Mouse (Mus musculus) myocyte (in vitro differentiated cells): Measurements from ENCODE around the gene Hspb8. TPM values are rescaled to one million over a fixed set of nuclear protein-coding genes. Genes with fewer than 3 reads are reported as not detected.

ENCODE experiments used
- H3K27me3 ChIP-seq: one replicate; pipeline ENCODE4 v1.6.1; 2011; ENCODE audit not compliant: control insufficient read depth, insufficient read depth, insufficient read length
- H3K36me3 ChIP-seq: one replicate; pipeline ENCODE4 v1.6.1; 2011; ENCODE audit not compliant: control insufficient read depth, insufficient read depth
- H3K4me2 ChIP-seq: one replicate; pipeline ENCODE4 v1.6.1; 2011; ENCODE audit warnings: low read depth, control low read depth
- H3K4me3 ChIP-seq: one replicate; pipeline ENCODE4 v1.5.1; 2011; ENCODE audit warnings: mild to moderate bottlenecking, control low read depth, moderate library complexity
- H3K79me2 ChIP-seq: one replicate; pipeline ENCODE4 v1.6.1; 2011; ENCODE audit not compliant: control insufficient read depth, insufficient read depth
- H3ac ChIP-seq: one replicate; pipeline ENCODE4 v1.6.1; 2011; ENCODE audit not compliant: control insufficient read depth, insufficient read length
- CEBPB ChIP-seq: IDR thresholded peaks from 2 replicates; pipeline ENCODE4 v1.6.1; 2011; ENCODE audit warnings: mild to moderate bottlenecking, moderate library complexity; ENCODE audit not compliant: poor library complexity, insufficient read depth, severe bottlenecking
- E2F4 ChIP-seq: IDR thresholded peaks from one replicate; pipeline ENCODE4 v1.6.1; 2011; ENCODE audit warnings: mild to moderate bottlenecking, control low read depth, moderate library complexity; ENCODE audit not compliant: insufficient read depth
- MAX ChIP-seq: IDR thresholded peaks from one replicate; pipeline ENCODE4 v1.6.1; 2011; ENCODE audit warnings: low read depth, mild to moderate bottlenecking, control low read depth
- MYOD1 ChIP-seq, 3 experiments: IDR thresholded peaks; one replicate each; pipeline ENCODE4 v1.6.1; 2011; ENCODE audit warnings: control low read depth in 2 of 3, low read depth in 2 of 3, mild to moderate bottlenecking in 2 of 3, moderate library complexity in 1 of 3; ENCODE audit not compliant: insufficient read length in 2 of 3, control insufficient read depth in 1 of 3
- MYOG ChIP-seq, 3 experiments: IDR thresholded peaks; one replicate each; pipeline ENCODE4 v1.6.1; 2011; ENCODE audit warnings: control low read depth in 2 of 3, low read depth in 2 of 3, mild to moderate bottlenecking in 2 of 3; ENCODE audit not compliant: insufficient read length in 2 of 3, control insufficient read depth in 1 of 3, insufficient read depth in 1 of 3
- POLR2A ChIP-seq: IDR thresholded peaks from one replicate; pipeline ENCODE4 v1.6.1; 2011; ENCODE audit warnings: low read depth, mild to moderate bottlenecking, control low read depth, moderate library complexity; ENCODE audit not compliant: insufficient read length
- POLR2AphosphoS2 ChIP-seq: IDR thresholded peaks from one replicate; pipeline ENCODE4 v1.6.1; 2011; ENCODE audit warnings: low read depth, control low read depth; ENCODE audit not compliant: insufficient read length
- REST ChIP-seq: IDR thresholded peaks from one replicate; pipeline ENCODE4 v1.6.1; 2011; ENCODE audit warnings: mild to moderate bottlenecking, control low read depth, moderate library complexity; ENCODE audit not compliant: insufficient read depth, insufficient read length
- SRF ChIP-seq: IDR thresholded peaks from one replicate; pipeline ENCODE4 v1.6.1; 2011; ENCODE audit warnings: low read depth; ENCODE audit not compliant: control insufficient read depth, insufficient read length
- TCF12 ChIP-seq: IDR thresholded peaks from one replicate; pipeline ENCODE4 v1.6.1; 2011; ENCODE audit warnings: mild to moderate bottlenecking, control low read depth; ENCODE audit not compliant: poor library complexity, insufficient read depth, severe bottlenecking
- TCF3 ChIP-seq: IDR thresholded peaks from one replicate; pipeline ENCODE4 v1.6.1; 2011; ENCODE audit warnings: low read depth, control low read depth; ENCODE audit not compliant: insufficient read length
- USF1 ChIP-seq: IDR thresholded peaks from one replicate; pipeline ENCODE4 v1.6.1; 2011; ENCODE audit warnings: low read depth, mild to moderate bottlenecking, control low read depth, moderate library complexity
- polyA plus RNA-seq: library from polyadenylated mRNA; unstranded; fragments of >200 nt; fragmentation: generic; extraction: Trizol; gene quantifications from one replicate; pipeline ENCODE4 v1.2.1, GENCODE M21; 2012; ENCODE audit warnings: missing spikeins

Hspb8 gene
- polyA plus RNA-seq, 1 experiment: 138 TPM

GRCm38 (mm10) chr5:116453401-116453851 is 30.8 kb upstream of the Hspb8 start:
- H3K27me3 ChIP-seq: no peaks in the 10 kb centered on the region
- H3K4me3 ChIP-seq: no peak overlapping the region
- TF ChIP-seq MYOD1 (IDR thresholded peaks at IDR 0.05; ENCODE audit: control insufficient read depth in 1 of 3, insufficient read length in 2 of 3, low read depth in 2 of 3): no peak
- TF ChIP-seq POLR2A: no peak
- TF ChIP-seq MYOG (IDR thresholded peaks at IDR 0.05; ENCODE audit: control insufficient read depth in 1 of 3, insufficient read depth in 1 of 3, insufficient read length in 2 of 3, low read depth in 2 of 3): no peak
- TF ChIP-seq POLR2AphosphoS2: no peak
- no peak for TF ChIP-seq TCF12
- TF ChIP-seq SRF: no peak
- TF ChIP-seq E2F4: no peak
- TF ChIP-seq MAX: no peak
- no peak for TF ChIP-seq USF1
- TF ChIP-seq REST: no peak
- no peak for TF ChIP-seq CEBPB
- no peaks in the 10 kb centered on the region for H3K79me2 ChIP-seq
- peak overlapping the region; percentile 33 for H3K4me2 ChIP-seq
- no peaks in the 10 kb centered on the region for H3K36me3 ChIP-seq
- no peak overlapping the region for H3ac ChIP-seq

GRCm38 (mm10) chr5:116450901-116451300 is 28.2 kb upstream of the Hspb8 start:
- Histone ChIP-seq H3K4me3 (no peak overlapping the region), H3ac (no peak overlapping the region), H3K4me2 (no peak overlapping the region), H3K27me3 (no peaks in the 10 kb centered on the region), H3K36me3 (no peaks in the 10 kb centered on the region), H3K79me2 (no peaks in the 10 kb centered on the region)
- TF ChIP-seq SRF: no peak

- Histone ChIP-seq H3K4me2 (no peak overlapping the region), H3K36me3 (no peaks in the 10 kb centered on the region), H3ac (no peak overlapping the region)
Measured at GRCm38 (mm10) chr5:116449522-116450225, 27.0 kb upstream of the Hspb8 start.

GRCm38 (mm10) chr5:116448409-116449191 is 25.9 kb upstream of the Hspb8 start:
- H3K4me2 ChIP-seq: no peak overlapping the region
- TF ChIP-seq E2F4 (no peak), CEBPB (no peak), SRF (no peak), MYOD1 (IDR thresholded peaks at IDR 0.05; ENCODE audit: control insufficient read depth in 1 of 3, insufficient read length in 2 of 3, low read depth in 2 of 3) (no peak), TCF3 (no peak), USF1 (no peak), REST (no peak), POLR2AphosphoS2 (no peak), MYOG (IDR thresholded peaks at IDR 0.05; ENCODE audit: control insufficient read depth in 1 of 3, insufficient read depth in 1 of 3, insufficient read length in 2 of 3, low read depth in 2 of 3) (no peak)
- H3K79me2 ChIP-seq: no peaks in the 10 kb centered on the region
- H3ac ChIP-seq: no peak overlapping the region
- no peaks in the 10 kb centered on the region for H3K36me3 ChIP-seq
- H3K4me3 ChIP-seq: no peak overlapping the region
- H3K27me3 ChIP-seq: no peaks in the 10 kb centered on the region

More at GRCm38 (mm10) chr5:116449522-116450225, 27.0 kb upstream of the Hspb8 start:
- no peaks in the 10 kb centered on the region for H3K79me2 ChIP-seq
- no peak overlapping the region for H3K4me3 ChIP-seq
- TF ChIP-seq SRF: no peak
- TF ChIP-seq TCF3: no peak
- no peak for TF ChIP-seq E2F4
- TF ChIP-seq MAX: no peak
- no peak for TF ChIP-seq MYOD1 (IDR thresholded peaks at IDR 0.05; ENCODE audit: control insufficient read depth in 1 of 3, insufficient read length in 2 of 3, low read depth in 2 of 3)
- no peak for TF ChIP-seq POLR2AphosphoS2
- TF ChIP-seq USF1: no peak
- TF ChIP-seq TCF12: no peak
- TF ChIP-seq REST: no peak
- no peak for TF ChIP-seq MYOG (IDR thresholded peaks at IDR 0.05; ENCODE audit: control insufficient read depth in 1 of 3, insufficient read depth in 1 of 3, insufficient read length in 2 of 3, low read depth in 2 of 3)
- no peak for TF ChIP-seq CEBPB
- H3K27me3 ChIP-seq: no peaks in the 10 kb centered on the region

GRCm38 (mm10) chr5:116447821-116448350 is 25.2 kb upstream of the Hspb8 start:
- H3K4me2 ChIP-seq: no peak overlapping the region
- no peaks in the 10 kb centered on the region for H3K36me3 ChIP-seq
- no peak overlapping the region for H3K4me3 ChIP-seq
- TF ChIP-seq REST (no peak), MYOD1 (IDR thresholded peaks at IDR 0.05; ENCODE audit: control insufficient read depth in 1 of 3, insufficient read length in 2 of 3, low read depth in 2 of 3) (no peak), POLR2AphosphoS2 (no peak), POLR2A (no peak), SRF (no peak), CEBPB (no peak), MYOG (IDR thresholded peaks at IDR 0.05; ENCODE audit: control insufficient read depth in 1 of 3, insufficient read depth in 1 of 3, insufficient read length in 2 of 3, low read depth in 2 of 3) (no peak), TCF12 (no peak)
- no peaks in the 10 kb centered on the region for H3K79me2 ChIP-seq
- no peaks in the 10 kb centered on the region for H3K27me3 ChIP-seq
- H3ac ChIP-seq: no peak overlapping the region
